Mouse (Mus musculus) megakaryocyte progenitor cell, adult 5-6 weeks (primary cell): Measurements from ENCODE around the gene Rhobtb1. TPM values are rescaled to one million over a fixed set of nuclear protein-coding genes. Genes with fewer than 3 reads are reported as not detected.

Source experiments
- total RNA-seq, 2 experiments: library from RNA; stranded (forward) in 1 of 2; stranded (reverse) in 1 of 2; fragments of 157-497, 149-512 nt in 1 of 2; fragments of 200-1000 nt in 1 of 2; gene quantifications; 2 replicates each; pipeline versions ENCODE4 v1.2.3 to v1.2.4; 2015 to 2017

Gene Rhobtb1
- total RNA-seq, 2 experiments from 2014 or later: 1.7 to 2.0 TPM

Other genes starting within 250 kb of the Rhobtb1 start
- 2.9 and 3.0 TPM in 2 replicates for gene A930033H14Rik, start 61.7 kb downstream of the Rhobtb1 start, total RNA-seq (2015)
- 1.6 and 1.7 TPM in 2 replicates for gene A930033H14Rik, start 61.7 kb downstream of the Rhobtb1 start, total RNA-seq (2017)
- 118 and 123 TPM in 2 replicates for gene Cdk1, start 201.5 kb downstream of the Rhobtb1 start, total RNA-seq (2015)
- 276 and 278 TPM in 2 replicates for gene Cdk1, start 201.5 kb downstream of the Rhobtb1 start, total RNA-seq (2017)
- gene Ank3, start 247.3 kb downstream of the Rhobtb1 start, total RNA-seq (2015): 0.25 TPM in 1 of 2 replicates, not detected in the other
- 0.41 TPM in 1 of 2 replicates, not detected in the other for gene Ank3, start 247.3 kb downstream of the Rhobtb1 start, total RNA-seq (2017)